Mouse (Mus musculus) lung, postnatal 0 days (tissue): ENCODE data around the gene Oprd1.

Source experiments
- CTCF ChIP-seq: IDR thresholded peaks from 2 replicates; pipeline ENCODE4 v1.5.1; 2016; ENCODE audit warnings: antibody characterized with exemption, mild to moderate bottlenecking
- EP300 ChIP-seq: IDR thresholded peaks from 2 replicates; pipeline ENCODE4 v1.6.1; 2016; ENCODE audit warnings: antibody characterized with exemption, mild to moderate bottlenecking, control low read depth

DNA sequence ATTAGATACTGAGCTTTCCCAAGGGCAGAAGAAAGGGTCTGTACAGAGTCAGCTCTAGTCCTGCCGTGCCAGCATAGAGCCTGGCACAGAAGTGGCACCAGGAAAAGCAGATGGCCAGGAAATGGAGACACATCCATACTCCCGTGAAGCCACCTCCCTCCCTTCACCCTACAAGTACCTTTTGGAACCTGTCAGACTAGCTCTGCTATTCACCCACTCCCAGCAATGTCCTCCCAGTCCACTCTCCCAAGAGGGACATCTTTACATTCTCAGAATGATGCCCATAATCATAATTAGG is 76.4 kb downstream of the Oprd1 start:
- TF ChIP-seq CTCF (no peak), EP300 (no peak)
